Mouse (Mus musculus): ENCODE results near the gene Wdfy3.

DNA sequence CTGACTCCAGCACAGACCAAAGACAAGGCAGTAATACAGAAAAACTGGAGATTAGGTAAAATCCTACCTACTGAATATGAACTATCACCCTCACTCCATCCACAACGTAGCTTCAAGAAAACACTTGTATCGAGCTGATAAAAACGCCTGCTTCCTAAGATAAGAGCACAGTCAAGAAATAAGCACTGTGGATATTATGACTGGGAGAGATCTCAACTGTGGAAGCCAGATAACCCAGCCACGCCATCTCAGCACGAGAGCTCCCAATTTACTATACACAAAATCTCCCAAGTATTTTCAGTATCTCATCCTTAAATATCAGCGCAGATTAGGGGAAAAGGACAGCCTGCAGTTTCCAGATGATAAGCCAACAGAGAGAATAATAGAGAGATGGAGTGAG lies 90.1 kb downstream of the Wdfy3 start:
- TF ChIP-seq EP300 (IDR thresholded peaks at IDR 0.05; ENCODE audit: low read depth) = no peak
- TF ChIP-seq CTCF (IDR thresholded peaks at IDR 0.05; ENCODE audit: low read depth) = no peak

Measured in heart, postnatal 0 days (tissue).